Mouse (Mus musculus) olfactory bulb, adult 2 months (tissue): ENCODE data around the gene Tnfaip2.

ENCODE experiments used
- CTCF ChIP-seq: fragments of 200-500 bp; IDR thresholded peaks from 2 replicates; pipeline ENCODE4 v1.5.1; 2012; ENCODE audit warnings: low read depth, mild to moderate bottlenecking, low read length, moderate library complexity; ENCODE audit not compliant: insufficient read depth
- POLR2A ChIP-seq: fragments of 200-500 bp; IDR thresholded peaks from 2 replicates; pipeline ENCODE4 v1.6.1; 2012; ENCODE audit warnings: mild to moderate bottlenecking, low read depth, low read length, moderate library complexity; ENCODE audit not compliant: insufficient read depth

- TF ChIP-seq CTCF, result no peak
- no peak for TF ChIP-seq POLR2A
These were observed 9.4 kb upstream of the Tnfaip2 start for GRCm38 (mm10) chr12:111432751-111433331.
